Mouse (Mus musculus): ENCODE measurements around the gene Ppp1r10. TPM values are rescaled to one million over a fixed set of nuclear protein-coding genes. Genes with fewer than 3 reads are reported as not detected.

The Ppp1r10 gene
- polyA plus RNA-seq, 1 experiment from 2014 or later: 23.6 TPM

DNA sequence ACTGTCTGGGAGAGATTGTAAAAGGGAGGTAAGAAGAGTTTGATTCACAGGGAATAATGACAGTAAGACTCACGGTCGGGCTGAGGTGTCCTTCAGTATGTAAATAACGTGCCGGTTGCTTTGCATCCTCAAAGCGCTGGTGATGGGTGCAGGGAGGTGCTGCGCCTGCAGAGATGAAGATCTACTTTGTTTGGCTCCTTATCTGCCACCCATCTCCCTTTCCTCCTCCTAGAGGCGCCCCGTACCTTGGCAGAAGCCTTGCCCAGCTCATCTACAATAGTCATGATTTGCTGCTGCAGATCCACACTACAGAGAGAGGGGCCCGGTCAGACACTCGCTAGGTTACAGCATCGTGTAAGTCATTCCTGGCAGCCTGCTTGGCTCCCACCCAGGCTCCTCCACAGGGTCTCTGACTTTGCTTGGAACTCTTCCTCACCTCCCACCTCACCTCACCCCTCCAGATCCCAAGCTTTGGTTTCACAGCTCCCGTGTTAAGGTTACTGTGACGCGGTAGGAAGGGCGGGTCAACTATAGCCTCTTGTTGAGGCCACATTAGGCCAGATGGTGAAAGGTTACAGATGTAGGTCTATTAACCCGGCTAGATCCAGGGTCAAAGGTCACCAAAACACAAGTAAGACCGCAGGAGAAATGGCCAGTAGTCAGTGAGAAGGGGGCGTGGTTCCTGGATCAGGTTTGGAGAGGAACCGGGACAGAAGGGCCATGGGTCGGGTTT is 6.9 kb upstream of the Ppp1r10 start:
- no peaks in the 10 kb centered on the region for H3K27me3 ChIP-seq (ENCODE audit: control insufficient read depth, insufficient read depth, low read length)
- whole genome bisulfite sequencing: 18% methylated on average over 20 of the region's 20 CpGs
- H3K36me3 ChIP-seq (ENCODE audit: control insufficient read depth, insufficient read depth, low read length): peaks cover 77% of the 10 kb centered on the region
- ATAC-seq (ENCODE audit: insufficient number of reproducible peaks, insufficient read depth, low FRiP score, low read depth): no peak
- peak overlapping the region; percentile 75 to 97 for H3K4me3 ChIP-seq (ENCODE audit: control insufficient read depth in 1 of 2, insufficient read depth in 1 of 2, low read depth in 1 of 2, low read length in 2 of 2)
- H3K27ac ChIP-seq (replicated peaks in 1 of 2; ENCODE audit: control insufficient read depth in 1 of 2, insufficient read depth in 1 of 2, low read depth in 2 of 2, low read length in 2 of 2): peak overlapping the region; percentile 69 to 76
- peak overlapping the region; percentile 81 for H3K4me2 ChIP-seq (ENCODE audit: low read length)
- H3K9me3 ChIP-seq (ENCODE audit: control insufficient read depth, low read length): no peaks in the 10 kb centered on the region
- peak overlapping the region; percentile 86 for H3K9ac ChIP-seq (ENCODE audit: low read length)
- H3K4me1 ChIP-seq (ENCODE audit: control insufficient read depth in 2 of 2, insufficient read depth in 2 of 2, low read length in 2 of 2): peaks cover 7 to 17% of the 10 kb centered on the region in 2 experiments

DNA sequence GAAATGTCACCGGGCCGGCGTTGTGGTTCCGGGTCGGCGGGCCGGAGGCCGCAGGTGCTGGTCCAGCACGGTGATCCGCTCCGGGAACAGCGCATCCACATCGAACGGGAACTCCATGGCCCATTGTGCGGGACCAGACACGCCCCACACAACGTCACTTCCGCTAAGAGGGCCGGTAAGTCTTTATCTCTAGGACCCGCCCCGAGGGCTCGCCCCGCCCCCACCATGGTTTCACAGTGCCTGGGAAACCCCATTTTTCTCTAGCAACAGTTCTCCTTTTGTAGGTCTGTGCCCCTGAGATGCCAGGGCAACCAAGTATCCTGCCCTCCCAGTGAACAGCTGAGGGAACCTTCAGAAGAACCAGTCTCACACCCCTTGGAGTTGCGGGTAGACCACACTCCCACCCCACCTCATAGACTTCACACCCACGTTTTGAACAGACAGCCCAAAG is 6.3 kb upstream of the Ppp1r10 start, which contains the start of gene Atat1:
TSS of gene Atat1 (minus strand) at position 157 of the 451 bp plus-strand sequence.
- Histone ChIP-seq H3K4me3 (ENCODE audit: control insufficient read depth in 1 of 2, insufficient read depth in 1 of 2, low read depth in 1 of 2, low read length in 2 of 2) (peak within 1 kb of the TSS; percentile 75 to 97), H3K9me3 (ENCODE audit: control insufficient read depth, low read length) (no peaks in the 10 kb centered on the region), H3K27ac (replicated peaks in 1 of 2; ENCODE audit: control insufficient read depth in 1 of 2, insufficient read depth in 1 of 2, low read depth in 2 of 2, low read length in 2 of 2) (peak within 1 kb of the TSS; percentile 69 to 78), H3K36me3 (ENCODE audit: control insufficient read depth, insufficient read depth, low read length) (peaks cover 75% of the 10 kb centered on the region), H3K27me3 (ENCODE audit: control insufficient read depth, insufficient read depth, low read length) (no peaks in the 10 kb centered on the region), H3K4me1 (ENCODE audit: control insufficient read depth in 2 of 2, insufficient read depth in 2 of 2, low read length in 2 of 2) (peaks cover 7 to 16% of the 10 kb centered on the region in 2 experiments), H3K4me2 (ENCODE audit: low read length) (peak within 1 kb of the TSS; percentile 81), H3K9ac (ENCODE audit: low read length) (peak within 1 kb of the TSS; percentile 86)
- WGBS: 4% methylated on average over 25 of the region's 25 CpGs
- ATAC-seq (ENCODE audit: insufficient number of reproducible peaks, insufficient read depth, low FRiP score, low read depth): peak; percentile 83

DNA sequence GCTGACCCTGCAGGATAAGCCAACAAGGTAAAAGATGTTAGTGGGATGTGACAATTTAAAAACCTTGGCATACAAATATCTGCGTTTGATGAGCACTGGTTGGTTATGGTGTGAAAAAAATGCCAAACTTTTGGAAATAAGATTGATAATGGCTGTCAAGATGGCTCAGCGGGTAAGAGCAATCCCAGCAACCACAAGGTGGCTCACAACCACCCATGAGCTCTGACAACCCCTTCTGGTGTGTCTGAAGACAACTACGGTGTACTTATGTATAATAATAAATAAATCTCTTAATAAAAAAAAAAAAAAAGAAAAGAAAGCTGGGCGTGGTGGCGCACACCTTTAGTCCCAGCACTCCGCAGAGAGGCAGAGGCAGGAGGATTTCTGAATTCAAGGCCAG is 1.3 kb upstream of the Ppp1r10 start:
- no peak for ATAC-seq (ENCODE audit: insufficient number of reproducible peaks, insufficient read depth, low FRiP score, low read depth)
- Histone ChIP-seq H3K4me3 (ENCODE audit: control insufficient read depth in 1 of 2, insufficient read depth in 1 of 2, low read depth in 1 of 2, low read length in 2 of 2) (peak overlapping the region in 1 of 2 experiments; percentile 75; a peak in 1 of 4 replicates), H3K27ac (replicated peaks in 1 of 2; ENCODE audit: control insufficient read depth in 1 of 2, insufficient read depth in 1 of 2, low read depth in 2 of 2, low read length in 2 of 2) (no peak overlapping the region), H3K4me2 (ENCODE audit: low read length) (peak overlapping the region; percentile 83), H3K9ac (ENCODE audit: low read length) (0 out of 2 replicates have a peak overlapping the region, but pooled peaks have one; percentile 83), H3K36me3 (ENCODE audit: control insufficient read depth, insufficient read depth, low read length) (peaks cover 48% of the 10 kb centered on the region), H3K27me3 (ENCODE audit: control insufficient read depth, insufficient read depth, low read length) (no peaks in the 10 kb centered on the region), H3K4me1 (ENCODE audit: control insufficient read depth in 2 of 2, insufficient read depth in 2 of 2, low read length in 2 of 2) (peaks cover 8 to 19% of the 10 kb centered on the region in 2 experiments), H3K9me3 (ENCODE audit: control insufficient read depth, low read length) (no peaks in the 10 kb centered on the region)
- 78% methylated on average over 6 of the region's 6 CpGs for WGBS

DNA sequence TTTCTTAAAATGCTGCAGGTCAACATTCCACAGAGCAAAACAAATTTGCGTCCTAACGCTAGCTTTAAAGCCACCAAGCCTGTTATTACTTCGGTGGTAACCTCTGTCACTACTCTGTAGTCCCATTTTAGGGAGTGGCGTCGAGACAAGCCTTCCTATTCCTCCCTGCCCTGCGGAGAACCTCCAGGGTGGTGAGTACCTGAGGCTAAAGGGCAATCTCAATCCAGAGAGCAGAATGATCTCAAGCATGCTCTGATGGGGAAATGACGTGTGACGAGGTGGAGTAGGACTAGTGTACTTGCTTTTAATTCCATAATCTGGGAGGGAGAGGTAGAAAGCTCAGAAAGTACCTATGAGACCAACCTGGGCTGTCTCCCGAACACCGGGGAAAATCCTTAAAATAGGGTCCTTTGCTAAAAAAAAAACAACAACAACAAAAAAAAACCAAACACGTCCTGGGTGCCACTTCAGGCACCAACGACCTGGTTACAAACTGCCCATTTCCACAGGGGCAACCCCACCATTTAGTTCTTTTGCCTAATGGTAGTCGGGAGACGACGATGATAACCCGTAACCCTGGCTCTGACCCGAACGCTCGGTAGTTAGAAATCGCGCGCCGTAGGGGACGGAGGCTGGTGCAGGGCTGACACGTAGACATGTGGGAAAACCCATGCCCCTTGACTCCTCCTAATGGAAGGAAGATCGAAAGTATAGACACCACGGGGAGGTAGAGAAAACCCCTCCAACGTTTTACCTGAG is 517 bp upstream of the Ppp1r10 start:
- Histone ChIP-seq H3K4me3 (ENCODE audit: control insufficient read depth in 1 of 2, insufficient read depth in 1 of 2, low read depth in 1 of 2, low read length in 2 of 2) (peak overlapping the region; percentile 75), H3K4me1 (ENCODE audit: control insufficient read depth in 2 of 2, insufficient read depth in 2 of 2, low read length in 2 of 2) (peaks cover 6 to 24% of the 10 kb centered on the region in 2 experiments), H3K9ac (ENCODE audit: low read length) (peak overlapping the region; percentile 83), H3K36me3 (ENCODE audit: control insufficient read depth, insufficient read depth, low read length) (peaks cover 48% of the 10 kb centered on the region), H3K27me3 (ENCODE audit: control insufficient read depth, insufficient read depth, low read length) (no peaks in the 10 kb centered on the region), H3K9me3 (ENCODE audit: control insufficient read depth, low read length) (no peaks in the 10 kb centered on the region), H3K4me2 (ENCODE audit: low read length) (peak overlapping the region; percentile 83), H3K27ac (replicated peaks in 1 of 2; ENCODE audit: control insufficient read depth in 1 of 2, insufficient read depth in 1 of 2, low read depth in 2 of 2, low read length in 2 of 2) (peak overlapping the region; percentile 61 to 96)
- WGBS: 2% methylated on average over 28 of the region's 28 CpGs
- ATAC-seq (ENCODE audit: insufficient number of reproducible peaks, insufficient read depth, low FRiP score, low read depth): no peak; the same call in 1 of the 2 replicates

DNA sequence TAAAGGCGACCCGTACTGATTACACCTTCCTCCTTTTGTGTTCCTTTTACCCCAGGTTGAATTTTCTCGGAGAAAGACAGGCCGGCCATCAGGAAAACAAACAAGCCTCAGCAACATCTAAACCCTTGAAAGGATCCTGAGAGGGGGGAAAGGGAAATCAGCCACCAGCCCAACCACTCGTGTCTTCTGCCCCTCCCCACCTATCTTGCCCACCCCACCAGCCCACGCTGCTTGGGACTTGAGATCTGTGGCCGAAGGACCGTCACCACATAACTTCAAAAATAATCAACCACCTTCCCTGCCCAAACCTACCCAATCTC is 869 bp downstream of the Ppp1r10 start:
- H3K27me3 ChIP-seq (ENCODE audit: control insufficient read depth, insufficient read depth, low read length): no peaks in the 10 kb centered on the region
- peaks cover 6 to 36% of the 10 kb centered on the region in 2 experiments for H3K4me1 ChIP-seq (ENCODE audit: control insufficient read depth in 2 of 2, insufficient read depth in 2 of 2, low read length in 2 of 2)
- ATAC-seq (ENCODE audit: insufficient number of reproducible peaks, insufficient read depth, low FRiP score, low read depth): no peak
- 1% methylated on average over 8 of the region's 8 CpGs for WGBS
- H3K27ac ChIP-seq (replicated peaks in 1 of 2; ENCODE audit: control insufficient read depth in 1 of 2, insufficient read depth in 1 of 2, low read depth in 2 of 2, low read length in 2 of 2): peak overlapping the region; percentile 96 to 98
- peak overlapping the region; percentile 75 to 91 for H3K4me3 ChIP-seq (ENCODE audit: control insufficient read depth in 1 of 2, insufficient read depth in 1 of 2, low read depth in 1 of 2, low read length in 2 of 2)
- peak overlapping the region; percentile 88 for H3K4me2 ChIP-seq (ENCODE audit: low read length)
- peak overlapping the region; percentile 97 for H3K9ac ChIP-seq (ENCODE audit: low read length)
- H3K9me3 ChIP-seq (ENCODE audit: control insufficient read depth, low read length): no peaks in the 10 kb centered on the region
- H3K36me3 ChIP-seq (ENCODE audit: control insufficient read depth, insufficient read depth, low read length): peaks cover 34% of the 10 kb centered on the region

DNA sequence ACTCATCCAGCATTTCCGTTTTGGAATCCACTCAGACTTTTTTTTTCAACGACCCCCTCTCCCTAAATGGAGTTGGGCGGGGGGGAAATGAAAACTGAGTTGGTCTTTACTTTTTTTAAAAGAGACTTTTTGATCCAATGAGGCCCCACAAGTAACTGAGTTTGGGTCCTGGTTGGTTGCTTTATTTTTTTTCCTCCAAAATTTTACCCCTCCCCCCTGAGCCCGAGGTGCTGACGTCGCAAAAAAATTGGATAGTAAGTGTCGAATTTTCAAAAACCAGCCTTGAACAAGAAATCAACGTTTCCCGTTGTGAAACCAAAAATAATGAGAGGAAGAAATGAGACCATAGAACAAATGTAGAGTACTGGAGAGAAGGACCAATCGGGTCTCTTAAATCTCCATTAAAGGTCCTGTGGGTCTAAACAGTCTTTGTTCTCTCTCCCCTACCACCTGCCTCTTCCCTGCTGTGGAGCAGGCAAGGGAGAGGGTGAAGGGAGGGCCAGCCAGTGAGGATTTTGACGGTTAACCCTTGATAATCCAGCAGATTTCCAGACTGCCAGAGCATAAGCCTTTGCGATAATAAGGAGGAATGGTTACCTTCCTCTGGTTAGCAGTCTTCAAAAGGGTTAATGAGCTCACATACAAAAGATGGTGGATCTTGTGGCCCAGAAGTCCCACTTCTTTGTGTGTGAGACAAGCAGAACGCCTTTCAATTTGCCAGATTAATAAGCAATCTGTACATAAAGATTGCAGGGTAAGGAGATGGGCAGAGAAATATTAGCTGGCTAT is 1.4 kb downstream of the Ppp1r10 start:
- Histone ChIP-seq H3K27me3 (ENCODE audit: control insufficient read depth, insufficient read depth, low read length) (no peaks in the 10 kb centered on the region), H3K4me1 (ENCODE audit: control insufficient read depth in 2 of 2, insufficient read depth in 2 of 2, low read length in 2 of 2) (peaks cover 6 to 36% of the 10 kb centered on the region in 2 experiments), H3K27ac (replicated peaks in 1 of 2; ENCODE audit: control insufficient read depth in 1 of 2, insufficient read depth in 1 of 2, low read depth in 2 of 2, low read length in 2 of 2) (peak overlapping the region; percentile 96 to 98), H3K36me3 (ENCODE audit: control insufficient read depth, insufficient read depth, low read length) (peaks cover 28% of the 10 kb centered on the region), H3K4me3 (ENCODE audit: control insufficient read depth in 1 of 2, insufficient read depth in 1 of 2, low read depth in 1 of 2, low read length in 2 of 2) (peak overlapping the region; percentile 75 to 91), H3K4me2 (ENCODE audit: low read length) (peak overlapping the region; percentile 88), H3K9me3 (ENCODE audit: control insufficient read depth, low read length) (no peaks in the 10 kb centered on the region), H3K9ac (ENCODE audit: low read length) (peak overlapping the region; percentile 97)
- no peak for ATAC-seq (ENCODE audit: insufficient number of reproducible peaks, insufficient read depth, low FRiP score, low read depth)
- WGBS: under 1% methylated on average over 13 of the region's 13 CpGs

All from heart, embryonic 14.5 days (tissue).